Mouse (Mus musculus) heart, postnatal 14 days (tissue): ENCODE data around the gene Pla2g4a. TPM values are rescaled to one million over a fixed set of nuclear protein-coding genes. Genes with fewer than 3 reads are reported as not detected.

Source experiments
- DNase-seq, 2 experiments: peaks; one replicate each; pipeline ENCODE4 v3.0.0; 2021 to 2022
- intact Hi-C: fragments of 180-260 bp; cut with DNase I; formaldehyde crosslinking; loops from one replicate; pipeline ENCODE4 v1.15.1; 2025
- total RNA-seq, 2 experiments: library from RNA; stranded (reverse); gene quantifications; 2 replicates each; pipeline ENCODE4 v1.2.3; 2021

Gene Pla2g4a
- total RNA-seq, 2 experiments from 2014 or later: 3.4 to 3.8 TPM

DNA sequence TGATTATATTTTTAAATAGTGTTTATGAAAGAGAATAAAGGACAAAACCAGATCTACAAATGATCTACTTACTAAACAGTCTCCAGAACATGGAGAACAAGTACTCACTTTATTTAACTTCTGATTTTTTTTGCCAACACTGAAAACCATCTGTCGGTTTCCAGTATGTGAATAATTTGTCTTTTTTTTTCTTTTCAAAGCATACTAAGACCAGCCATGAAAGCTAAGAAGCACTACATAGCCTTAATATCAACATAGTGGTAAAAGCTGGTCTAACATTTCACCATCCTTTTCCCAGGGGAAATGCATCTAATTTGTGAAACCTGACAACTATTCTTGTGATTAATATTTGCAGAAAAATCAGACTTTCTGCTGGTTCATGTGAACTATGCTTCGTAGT is 99.5 kb downstream of the Pla2g4a start:
- intact Hi-C loops: no loop called here
- DNase-seq: no peak

DNA sequence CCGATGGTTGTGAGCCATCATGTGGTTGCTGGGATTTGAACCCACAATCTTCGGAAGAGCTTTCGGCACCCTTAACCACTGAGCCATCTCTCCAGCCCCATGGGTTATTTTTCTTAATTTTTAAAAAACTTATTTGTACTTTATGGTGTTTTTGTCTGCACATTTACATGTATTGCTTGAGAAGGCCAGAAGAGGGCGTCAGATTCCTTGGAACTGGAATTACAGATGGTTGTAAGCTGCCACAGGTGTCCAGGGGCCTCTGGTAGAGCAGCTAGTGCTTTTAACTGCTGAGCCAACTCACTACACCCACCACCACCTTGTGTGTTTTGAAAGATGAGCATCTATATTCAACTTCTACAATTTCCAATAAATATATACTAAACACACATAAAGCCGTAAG is 102.4 kb downstream of the Pla2g4a start:
- intact Hi-C loops: loop anchor here (10.0 kb wide), 1 partner anchor 246 kb away; the partner anchor contains the start of gene Ptgs2
- DNase-seq: no peak

DNA sequence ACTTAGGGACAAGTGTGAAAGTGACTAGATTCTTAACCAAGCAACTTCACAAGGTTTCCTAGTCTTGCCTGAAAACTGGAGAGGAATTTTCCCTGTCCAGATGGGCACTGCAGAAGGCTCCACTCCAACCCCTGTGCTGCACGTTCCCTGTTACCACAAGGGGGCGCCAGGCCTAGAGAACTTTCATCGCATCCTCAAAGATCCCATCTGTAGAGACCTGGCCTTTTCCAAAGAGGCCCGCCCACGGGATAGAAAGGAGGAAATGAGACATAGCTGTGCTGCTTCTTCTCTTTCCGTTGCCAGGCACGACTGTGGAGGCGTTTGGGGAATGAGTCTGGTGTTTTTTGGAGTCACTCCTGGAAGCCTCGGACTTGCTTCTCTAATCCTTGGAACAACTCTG is 104.4 kb downstream of the Pla2g4a start:
- intact Hi-C loops: loop anchor here (10.0 kb wide), 1 partner anchor 248 kb away; the partner anchor contains the start of gene Ptgs2
- DNase-seq: peak; percentile 62 to 73

DNA sequence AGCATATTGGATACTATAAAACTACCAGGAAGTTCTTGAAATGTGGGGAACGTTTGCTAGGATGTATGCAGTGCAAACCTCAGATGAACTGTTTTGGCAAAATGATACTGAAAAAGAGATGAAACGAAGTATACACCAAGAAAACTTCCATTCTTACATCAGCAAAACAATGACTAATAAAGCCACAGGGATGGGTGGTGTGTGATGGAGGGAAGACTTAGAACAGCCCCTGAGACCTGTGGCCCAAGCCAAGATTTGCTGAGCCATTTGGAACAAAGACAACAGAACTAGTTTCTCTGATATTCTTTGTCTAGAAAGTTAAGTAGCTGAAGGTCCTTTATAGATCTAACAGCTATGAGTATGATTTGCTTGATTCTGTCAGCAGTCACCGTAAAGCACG is 105.5 kb downstream of the Pla2g4a start:
- DNase-seq: no peak
- intact Hi-C loops: loop anchor here (10.0 kb wide), 1 partner anchor 249 kb away; the partner anchor contains the start of gene Ptgs2

DNA sequence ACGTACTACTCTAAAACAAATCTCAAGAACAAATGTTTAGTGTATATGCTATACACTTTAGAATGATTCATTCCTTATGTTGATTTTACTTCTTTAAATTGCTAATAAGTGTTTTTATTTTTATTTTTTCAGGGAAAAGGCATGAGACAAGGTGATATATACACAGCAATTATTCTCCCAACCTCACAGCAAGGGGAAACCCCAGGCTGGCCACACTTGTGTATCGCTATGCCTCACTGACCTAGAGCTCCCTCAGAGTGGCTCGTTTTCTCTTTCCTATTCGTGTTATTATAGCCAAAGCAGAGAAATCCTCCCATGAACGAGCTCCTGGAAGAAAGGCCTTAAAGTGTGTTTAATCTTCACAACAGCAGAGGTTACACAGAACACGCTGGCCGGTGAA is 106.2 kb downstream of the Pla2g4a start:
- no peak for DNase-seq
- intact Hi-C loops: loop anchor here (10.0 kb wide), 1 partner anchor 250 kb away; the partner anchor contains the start of gene Ptgs2

DNA sequence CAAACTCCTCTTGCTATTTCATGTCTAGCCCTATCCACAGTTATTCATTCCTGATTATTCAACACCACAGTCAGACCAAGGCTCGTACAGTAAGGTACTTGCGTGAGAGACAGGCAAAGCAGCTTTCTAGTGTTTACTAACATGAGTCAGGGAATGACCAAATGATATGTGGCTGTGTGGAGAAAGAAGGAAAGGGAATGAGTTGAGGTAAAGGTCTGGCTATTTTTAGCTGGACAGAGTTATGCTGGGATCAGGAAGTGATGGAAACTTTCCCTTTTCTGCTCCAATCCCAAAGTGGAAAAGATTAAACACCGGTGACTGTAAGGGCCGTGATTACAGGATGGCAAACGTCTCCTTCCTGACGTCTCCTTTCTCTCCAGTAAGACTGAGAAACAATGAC is 114.4 kb downstream of the Pla2g4a start:
- intact Hi-C loops: no loop called here
- DNase-seq: no peak

DNA sequence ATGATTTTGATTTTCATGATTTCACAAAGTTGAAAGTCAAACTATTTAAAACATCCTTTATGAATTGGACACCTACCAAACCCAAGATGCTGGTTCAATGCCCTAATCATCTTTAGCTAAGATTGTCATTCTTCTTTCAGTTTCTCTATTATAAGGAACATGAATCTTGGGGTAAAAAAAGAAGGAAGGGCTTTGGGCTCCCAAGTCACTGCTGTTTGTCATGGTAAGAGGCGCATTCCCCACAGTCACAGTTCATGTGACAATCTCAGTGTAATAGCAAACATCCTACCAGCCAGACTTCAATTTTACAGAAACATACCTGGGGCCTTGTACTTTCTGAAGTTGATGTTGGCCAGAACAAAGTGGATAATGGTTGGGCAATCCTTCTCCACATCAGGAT is 119.2 kb downstream of the Pla2g4a start:
- no peak for DNase-seq
- intact Hi-C loops: no loop called here

DNA sequence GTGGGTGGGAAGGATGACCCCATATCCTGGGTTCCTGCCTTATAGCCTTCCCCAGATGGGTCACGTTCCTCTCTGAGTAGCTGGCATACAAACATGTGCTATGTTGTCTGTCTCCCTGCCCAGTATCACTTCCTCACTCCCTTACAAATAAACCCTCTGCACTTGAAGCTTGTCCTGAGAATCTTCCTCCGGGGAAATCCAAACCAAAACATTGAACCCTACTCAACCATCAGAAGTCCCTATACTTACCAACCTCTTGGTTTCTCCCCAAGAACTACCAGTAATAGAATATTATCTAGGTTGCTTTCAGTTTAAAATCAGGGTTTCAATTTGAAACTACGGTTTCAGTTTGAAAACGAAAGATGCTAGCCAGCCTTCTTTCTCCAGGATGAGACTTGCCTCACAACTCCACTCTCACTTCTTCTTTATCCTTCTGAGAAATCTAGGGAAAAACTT is 120.1 kb downstream of the Pla2g4a start:
- intact Hi-C loops: no loop called here

DNA sequence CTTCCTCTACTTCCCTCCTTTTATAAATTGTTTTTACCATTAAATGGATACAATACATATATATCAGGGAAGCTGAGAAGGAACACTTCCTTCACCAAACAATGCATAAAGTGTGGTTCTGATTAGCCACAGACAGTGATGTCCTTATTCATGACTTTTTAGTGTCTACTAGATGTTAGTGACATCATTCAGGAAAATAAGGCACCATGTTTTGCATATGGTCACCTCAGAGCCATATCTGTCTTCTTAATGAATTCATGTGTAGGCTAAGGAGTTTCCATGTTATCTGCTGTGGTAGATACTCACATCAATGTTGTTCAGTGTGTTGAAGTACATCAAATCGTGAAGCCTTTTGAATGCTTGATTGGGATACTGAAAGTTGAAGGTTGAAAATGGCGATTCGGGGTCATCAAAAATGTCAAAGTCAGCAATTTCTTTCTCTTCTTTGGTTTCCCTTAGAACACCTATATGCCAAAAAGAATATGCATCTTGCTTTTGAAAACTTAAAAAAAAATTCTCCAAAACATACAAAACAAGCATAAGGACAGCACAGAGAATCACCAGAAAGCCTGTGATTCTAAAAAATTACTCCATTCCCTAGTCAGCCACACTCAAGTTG is 120.7 kb downstream of the Pla2g4a start:
- no peak for DNase-seq
- intact Hi-C loops: no loop called here

More for the DNA sequence above, 120.1 kb downstream of the Pla2g4a start:
- DNase-seq: no peak

DNA sequence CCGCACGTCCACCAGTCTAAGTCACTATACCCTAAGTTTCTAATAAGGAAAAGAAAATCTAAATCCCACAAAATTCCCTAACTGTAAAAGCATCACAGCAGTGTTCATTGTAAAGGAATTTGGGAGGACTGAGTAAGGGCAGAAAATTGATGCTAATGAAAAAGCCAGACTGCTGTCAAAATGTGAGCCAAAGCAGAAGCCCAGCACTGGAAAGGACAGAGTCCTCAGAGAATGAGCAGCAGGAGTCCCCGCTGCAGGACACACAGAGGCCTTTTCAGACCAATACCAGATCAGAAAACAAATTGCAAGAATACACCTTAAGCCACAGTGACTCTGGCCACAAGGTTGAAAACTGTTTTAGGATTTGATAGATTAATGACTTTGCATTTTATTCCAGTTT is 124.6 kb downstream of the Pla2g4a start:
- DNase-seq: peak in 1 of 2 experiments; percentile 17
- intact Hi-C loops: no loop called here

DNA sequence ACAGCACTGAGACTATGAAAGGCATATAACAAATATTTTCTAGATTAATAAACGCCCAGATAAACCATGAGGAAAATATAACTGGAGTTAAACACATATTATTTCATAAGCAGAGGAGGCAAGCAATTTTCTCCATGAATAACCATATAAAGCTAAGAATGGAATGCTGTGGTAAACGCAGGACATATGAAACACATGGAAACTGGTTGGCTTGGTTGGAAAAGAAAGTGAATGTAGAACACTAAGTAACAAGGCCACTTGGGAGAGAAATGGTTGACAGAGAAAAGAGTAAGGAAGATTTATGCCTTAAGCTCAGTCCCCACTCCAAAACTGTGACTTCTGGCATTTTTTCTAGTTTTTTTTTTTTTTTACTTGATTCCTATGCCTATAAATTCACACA is 127.2 kb downstream of the Pla2g4a start:
- DNase-seq: no peak
- intact Hi-C loops: no loop called here

DNA sequence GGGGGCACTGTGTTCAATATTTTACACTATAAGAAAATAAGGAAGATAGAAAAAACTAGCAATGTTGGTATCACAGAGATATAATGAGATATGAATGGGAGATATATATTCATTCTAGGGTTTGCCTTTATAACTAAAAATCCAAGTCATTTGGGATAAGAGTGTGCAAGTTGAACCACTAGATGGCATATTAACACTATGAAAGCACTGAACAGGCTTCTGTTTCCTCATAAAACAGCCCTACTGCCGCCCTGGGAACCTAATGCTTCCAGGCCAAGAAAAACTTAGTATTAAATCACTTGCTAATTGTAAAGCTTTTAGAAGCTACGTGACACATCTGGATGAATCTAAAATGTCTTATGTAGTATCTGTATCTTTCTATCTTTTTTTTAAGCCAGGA is 128.1 kb downstream of the Pla2g4a start:
- peak in 1 of 2 experiments; percentile 17 for DNase-seq
- intact Hi-C loops: loop anchor here (1.0 kb wide), 1 partner anchor 433 kb away; no protein-coding TSS in a partner anchor

DNA sequence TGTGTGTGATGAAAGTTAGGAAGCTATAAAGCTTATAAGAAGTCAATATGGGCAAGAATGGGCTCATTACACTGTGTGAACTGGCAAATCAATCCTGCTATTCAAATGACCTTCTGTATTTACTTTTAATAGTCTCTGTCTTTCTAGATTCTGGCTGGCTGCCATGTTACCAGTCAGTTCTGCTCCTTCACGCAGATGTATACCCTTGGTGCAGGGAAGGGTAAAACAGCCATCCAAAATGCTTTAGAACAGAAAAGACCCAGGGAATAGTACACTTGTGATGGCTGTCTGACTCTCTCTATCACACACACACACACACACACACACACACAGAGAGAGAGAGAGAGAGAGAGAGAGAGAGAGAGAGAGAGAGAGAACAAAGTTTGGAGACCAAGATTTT is 128.6 kb downstream of the Pla2g4a start:
- DNase-seq: no peak
- intact Hi-C loops: loop anchor here (1.0 kb wide), 1 partner anchor 434 kb away; no protein-coding TSS in a partner anchor

DNA sequence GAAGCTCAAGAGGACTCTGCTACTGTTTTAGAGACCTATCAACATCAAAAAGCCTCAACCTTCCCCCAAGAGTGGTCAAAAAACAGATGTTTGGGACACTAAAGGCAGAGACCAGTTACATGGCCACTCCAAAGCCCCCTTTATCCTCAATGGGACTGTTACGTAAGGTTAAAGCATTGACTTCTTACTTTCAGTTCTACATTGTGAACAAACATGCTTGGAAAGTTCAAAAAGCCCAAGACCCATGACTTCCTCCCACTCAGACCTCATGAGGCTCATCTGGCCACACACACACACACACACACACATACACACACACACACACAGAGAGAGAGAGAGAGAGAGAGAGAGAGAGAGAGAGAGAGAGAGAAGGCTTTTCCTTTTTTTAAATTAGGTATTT is 130.0 kb downstream of the Pla2g4a start:
- DNase-seq: no peak
- intact Hi-C loops: no loop called here

DNA sequence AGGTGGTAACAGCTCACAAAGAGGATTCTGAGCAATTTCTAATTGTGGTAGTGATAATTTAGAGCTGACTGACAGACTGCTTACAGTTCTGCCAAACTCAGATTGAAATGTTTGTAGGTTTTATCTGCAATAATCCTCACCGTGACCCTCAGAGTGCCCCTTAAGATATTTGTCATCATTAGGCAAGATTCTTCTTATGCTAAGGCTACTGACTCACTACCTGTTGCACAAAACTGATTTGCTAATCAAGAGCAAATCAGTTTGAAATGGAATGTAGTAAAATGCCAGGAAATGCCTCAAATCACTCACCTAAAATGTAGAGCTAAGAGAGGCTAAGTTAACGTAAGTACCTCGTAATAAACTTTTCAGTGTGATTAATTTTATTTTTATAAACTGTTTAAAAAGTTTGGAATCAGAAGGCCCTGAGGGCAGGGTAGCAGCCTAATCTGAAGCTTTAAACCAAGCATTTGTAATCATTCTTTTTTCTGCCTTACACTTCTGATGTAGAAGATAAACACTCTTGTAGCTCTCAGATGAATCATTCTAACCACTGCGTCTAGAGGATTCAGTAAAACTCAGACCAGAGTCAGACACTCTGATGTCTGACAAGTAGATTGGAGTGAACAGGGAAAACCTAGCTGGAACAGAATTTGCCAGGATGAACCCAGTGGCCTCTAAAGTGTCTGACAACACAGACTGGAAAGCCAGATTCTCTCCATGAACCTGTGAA is 147.3 kb downstream of the Pla2g4a start:
- intact Hi-C loops: no loop called here
- no peak for DNase-seq

DNA sequence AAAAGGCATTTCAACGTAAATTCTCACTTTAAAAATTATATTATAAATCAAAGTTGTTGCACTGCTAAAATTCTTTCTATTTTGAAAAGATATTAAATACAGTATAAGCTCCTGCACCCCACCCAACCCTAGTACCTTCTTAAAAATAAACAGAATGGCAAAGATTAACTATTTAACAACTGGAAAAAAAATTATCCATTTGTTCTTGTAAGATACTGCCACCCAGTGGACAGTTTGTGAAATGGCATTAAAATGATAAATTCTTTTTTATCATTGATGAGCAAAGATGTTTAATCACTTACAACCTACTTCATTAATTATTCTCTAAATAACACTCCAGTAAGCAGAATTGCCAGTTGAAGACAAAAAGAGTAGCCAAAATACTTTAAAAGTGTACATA is 151.6 kb downstream of the Pla2g4a start:
- intact Hi-C loops: no loop called here
- DNase-seq: no peak

Other genes starting within 250 kb of the Pla2g4a start
- under 1 TPM; 0.41 to 0.44 TPM for gene Ptgs2, start 138.7 kb upstream of the Pla2g4a start, total RNA-seq